Mouse (Mus musculus): Measurements from ENCODE around the gene Dnmt3b.

The Dnmt3b gene

GRCm38 (mm10) chr2:153649298-153650013 is at the start of gene Dnmt3b:
Gene Dnmt3b (plus strand): TSS chr2:153649450.
- DNase-seq (ENCODE audit: extremely low spot score, low read depth, low spot score): no peak

- DNase-seq (ENCODE audit: extremely low spot score, low read depth, low spot score): no peak
These were observed 49.1 kb upstream of the Dnmt3b start for GRCm38 (mm10) chr2:153600021-153600666.

- DNase-seq (ENCODE audit: extremely low spot score, low read depth, low spot score): no peak
These were observed 48.3 kb upstream of the Dnmt3b start for GRCm38 (mm10) chr2:153600667-153601648.

GRCm38 (mm10) chr2:153603724-153604123 is 45.5 kb upstream of the Dnmt3b start:
- DNase-seq (ENCODE audit: extremely low spot score, low read depth, low spot score): no peak

GRCm38 (mm10) chr2:153606421-153606820 is 42.8 kb upstream of the Dnmt3b start:
- DNase-seq (ENCODE audit: extremely low spot score, low read depth, low spot score): no peak

GRCm38 (mm10) chr2:153607870-153608515 is 41.3 kb upstream of the Dnmt3b start:
- no peak for DNase-seq (ENCODE audit: extremely low spot score, low read depth, low spot score)

GRCm38 (mm10) chr2:153609058-153609457 is 40.2 kb upstream of the Dnmt3b start:
- no peak for DNase-seq (ENCODE audit: extremely low spot score, low read depth, low spot score)

- peak; percentile 57 for DNase-seq (ENCODE audit: extremely low spot score, low read depth, low spot score)
These were observed 39.7 kb upstream of the Dnmt3b start for GRCm38 (mm10) chr2:153609548-153609947.

- DNase-seq (ENCODE audit: extremely low spot score, low read depth, low spot score): no peak
These were observed 38.6 kb upstream of the Dnmt3b start for GRCm38 (mm10) chr2:153610426-153611240.

GRCm38 (mm10) chr2:153611241-153611630 is 38.0 kb upstream of the Dnmt3b start:
- no peak for DNase-seq (ENCODE audit: extremely low spot score, low read depth, low spot score)

- no peak for DNase-seq (ENCODE audit: extremely low spot score, low read depth, low spot score)
These were observed 37.5 kb upstream of the Dnmt3b start for GRCm38 (mm10) chr2:153611743-153612142.

- DNase-seq (ENCODE audit: extremely low spot score, low read depth, low spot score): no peak
These were observed 36.5 kb upstream of the Dnmt3b start for GRCm38 (mm10) chr2:153612594-153613281.

GRCm38 (mm10) chr2:153616893-153617292 is 32.4 kb upstream of the Dnmt3b start:
- no peak for DNase-seq (ENCODE audit: extremely low spot score, low read depth, low spot score)

- no peak for DNase-seq (ENCODE audit: extremely low spot score, low read depth, low spot score)
These were observed 30.8 kb upstream of the Dnmt3b start for GRCm38 (mm10) chr2:153618439-153618838.

GRCm38 (mm10) chr2:153618889-153619288 is 30.4 kb upstream of the Dnmt3b start:
- no peak for DNase-seq (ENCODE audit: extremely low spot score, low read depth, low spot score)

GRCm38 (mm10) chr2:153622449-153622848 is 26.8 kb upstream of the Dnmt3b start:
- DNase-seq (ENCODE audit: extremely low spot score, low read depth, low spot score): no peak

GRCm38 (mm10) chr2:153630950-153631349 is 18.3 kb upstream of the Dnmt3b start:
- no peak for DNase-seq (ENCODE audit: extremely low spot score, low read depth, low spot score)

GRCm38 (mm10) chr2:153631976-153632870 is 17.0 kb upstream of the Dnmt3b start, which contains the start of gene Commd7:
Gene Commd7 (minus strand): TSS chr2:153632781.
- no peak for DNase-seq (ENCODE audit: extremely low spot score, low read depth, low spot score)
